Mouse (Mus musculus) hindbrain, embryonic 16.5 days (tissue): Measurements from ENCODE around the gene Ift122. TPM values are rescaled to one million over a fixed set of nuclear protein-coding genes. Genes with fewer than 3 reads are reported as not detected.

Experiments
- ATAC-seq: fragments of 200-750 bp; cut with Nextera tagmentation; 2 replicates; pipeline ENCODE4 v1.8.0; 2017; ENCODE audit warnings: moderate TSS enrichment, moderate library complexity
- H3K27ac ChIP-seq: fragments of 300-500 bp; sonication (generic); 2 replicates; pipeline ENCODE4 v1.5.1; 2014; ENCODE audit warnings: low read depth, mild to moderate bottlenecking, control low read depth, low read length, moderate library complexity
- H3K27me3 ChIP-seq: fragments of 300-500 bp; sonication (generic); replicated peaks from 2 replicates; pipeline ENCODE4 v1.6.1; 2014; ENCODE audit warnings: low read length; ENCODE audit not compliant: control insufficient read depth, insufficient read depth
- H3K36me3 ChIP-seq: fragments of 300-500 bp; sonication (generic); 2 replicates; pipeline ENCODE4 v1.6.1; 2014; ENCODE audit warnings: mild to moderate bottlenecking, low read length, moderate library complexity, mixed read lengths; ENCODE audit not compliant: control insufficient read depth, insufficient read depth
- H3K4me1 ChIP-seq: fragments of 300-500 bp; sonication (generic); 2 replicates; pipeline ENCODE4 v1.6.1; 2014; ENCODE audit warnings: low read depth, low read length; ENCODE audit not compliant: control insufficient read depth, insufficient read depth
- H3K4me2 ChIP-seq: fragments of 300-500 bp; sonication (generic); 2 replicates; pipeline ENCODE4 v1.6.1; 2014; ENCODE audit warnings: mild to moderate bottlenecking, low read length, control low read depth, moderate library complexity
- H3K4me3 ChIP-seq: fragments of 300-500 bp; sonication (generic); 2 replicates; pipeline ENCODE4 v1.5.1; 2014; ENCODE audit warnings: mild to moderate bottlenecking, low read length, control low read depth, moderate library complexity
- H3K9ac ChIP-seq: fragments of 300-500 bp; sonication (generic); 2 replicates; pipeline ENCODE4 v1.6.1; 2014; ENCODE audit warnings: low read depth, mild to moderate bottlenecking, control low read depth, low read length, moderate library complexity
- H3K9me3 ChIP-seq: fragments of 300-500 bp; sonication (generic); 2 replicates; pipeline ENCODE4 v1.6.1; 2014; ENCODE audit warnings: mild to moderate bottlenecking, low read length, moderate library complexity; ENCODE audit not compliant: control insufficient read depth
- WGBS: fragments of 180-500 bp; shearing (Covaris S2); extraction: QIAGEN DNeasy Blood & Tissue Kit; methylation state at CpG from one replicate; pipeline ENCODE4 v1.1.7; 2014; 5-methylcytosine and 5-hydroxymethylcytosine counted together
- polyA plus RNA-seq: library from polyadenylated mRNA; unstranded; fragments of >200 nt; fragmentation: Nextera tagmentation; extraction: Ambion mirVana; gene quantifications from 2 replicates; pipeline ENCODE4 v1.2.1, GENCODE M21; 2015

Gene Ift122
- polyA plus RNA-seq, 1 experiment from 2014 or later = 31.4 TPM

DNA sequence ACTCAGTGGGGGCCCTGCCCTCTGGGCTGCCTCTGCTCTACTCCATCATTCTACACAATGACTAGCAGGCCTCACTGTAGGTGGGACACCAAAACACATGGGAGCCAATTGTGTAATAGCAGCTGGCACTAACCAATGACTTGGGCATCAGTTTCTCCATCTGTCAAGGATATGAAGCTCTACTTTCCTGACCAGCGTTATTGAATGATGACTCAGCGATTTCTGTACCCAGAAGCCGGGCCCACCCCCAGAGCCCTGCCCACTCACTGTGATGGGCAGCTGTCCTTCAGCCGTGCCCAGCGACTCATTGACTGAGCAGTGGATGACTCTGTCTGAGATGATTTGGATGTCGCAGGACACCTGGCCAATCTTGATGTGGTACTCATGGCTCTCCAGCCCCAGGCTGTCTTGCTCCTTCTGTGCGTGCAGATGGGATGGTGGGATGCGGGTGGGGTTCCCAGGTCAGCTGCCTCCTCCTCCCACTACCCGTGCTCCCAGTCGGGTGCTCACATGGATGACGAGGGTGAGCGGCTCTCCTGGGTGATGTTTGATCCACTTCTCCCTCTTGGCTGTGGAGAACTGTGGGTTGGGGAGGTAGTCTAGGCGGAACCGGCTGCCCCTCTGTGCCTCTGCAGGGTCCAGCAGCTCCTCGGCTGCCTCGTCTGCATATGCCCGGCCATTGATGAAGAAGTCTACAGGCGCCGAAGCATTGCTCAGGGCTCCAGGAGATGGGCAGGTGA, 113.1 kb downstream of the Ift122 start:
- Histone ChIP-seq H3K9me3 (no peaks in the 10 kb centered on the region), H3K4me1 (peaks cover 2% of the 10 kb centered on the region; the same call in 1 of the 2 replicates), H3K27me3 (no peaks in the 10 kb centered on the region), H3K4me2 (no peak overlapping the region), H3K9ac (no peak overlapping the region), H3K4me3 (no peak overlapping the region), H3K36me3 (no peaks in the 10 kb centered on the region), H3K27ac (no peak overlapping the region)
- ATAC-seq = no peak
- 94% methylated on average over 19 of the region's 19 CpGs for WGBS

- H3K27me3 ChIP-seq = no peaks in the 10 kb centered on the region
- no peak overlapping the region for H3K9ac ChIP-seq
- H3K9me3 ChIP-seq = no peaks in the 10 kb centered on the region
- H3K36me3 ChIP-seq = no peaks in the 10 kb centered on the region
- WGBS = 89% methylated on average over 15 of the region's 15 CpGs
- H3K4me2 ChIP-seq = no peak overlapping the region
- no peak overlapping the region for H3K27ac ChIP-seq
- no peak overlapping the region for H3K4me3 ChIP-seq
- ATAC-seq = no peak
- H3K4me1 ChIP-seq = peaks cover 6% of the 10 kb centered on the region; the same call in 1 of the 2 replicates
Measured at GRCm38 (mm10) chr6:115967291-115967880, 114.1 kb downstream of the Ift122 start.

DNA sequence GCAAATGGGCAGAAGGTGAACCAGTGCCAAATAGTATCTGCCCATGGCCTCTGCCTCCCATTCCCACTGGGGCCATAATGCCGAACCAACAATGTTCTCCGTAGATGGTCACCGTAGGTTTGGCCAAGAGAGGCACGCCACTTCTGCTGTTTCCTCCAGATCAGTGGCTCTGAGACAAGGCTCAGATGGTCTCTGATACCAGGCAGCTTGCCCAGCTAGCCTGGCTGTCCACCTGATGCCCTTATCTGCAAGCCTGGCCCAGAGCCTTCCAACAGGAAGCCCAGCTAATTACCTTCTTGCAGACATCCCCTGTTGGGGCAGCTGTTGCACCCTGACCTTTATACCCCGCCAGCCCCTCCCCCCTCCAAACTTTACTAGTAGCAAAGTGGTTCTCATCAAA, 114.8 kb downstream of the Ift122 start:
- peak; percentile 10; the same call in 1 of the 2 replicates for ATAC-seq
- no peaks in the 10 kb centered on the region for H3K9me3 ChIP-seq
- peaks cover 7% of the 10 kb centered on the region; the same call in 1 of the 2 replicates for H3K4me1 ChIP-seq
- H3K27me3 ChIP-seq = no peaks in the 10 kb centered on the region
- WGBS = 65% methylated on average over 5 of the region's 5 CpGs
- H3K4me2 ChIP-seq = no peak overlapping the region
- H3K9ac ChIP-seq = no peak overlapping the region
- H3K4me3 ChIP-seq = no peak overlapping the region
- H3K27ac ChIP-seq = peak overlapping the region; percentile 9; the same call in 1 of the 2 replicates
- no peaks in the 10 kb centered on the region for H3K36me3 ChIP-seq

DNA sequence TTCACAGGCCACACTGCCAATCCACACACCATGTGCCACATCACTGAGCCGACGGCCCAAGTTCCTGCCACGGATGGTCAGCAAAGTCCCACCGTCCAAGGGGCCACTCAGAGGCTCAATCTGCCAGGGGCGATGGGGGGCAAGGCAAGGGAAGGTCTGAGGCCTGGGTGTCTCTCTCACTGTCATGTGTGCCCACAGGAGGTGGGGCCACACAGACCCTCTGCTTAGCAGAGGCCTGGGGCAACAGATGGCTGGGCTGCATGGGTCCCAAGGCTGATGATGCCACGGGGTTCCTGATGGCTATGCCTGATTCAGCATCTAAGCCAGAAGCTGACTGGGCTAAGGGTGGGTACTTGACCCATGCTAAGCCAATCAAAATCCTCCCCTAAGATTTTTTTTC, 115.4 kb downstream of the Ift122 start:
- Histone ChIP-seq H3K4me2 (no peak overlapping the region), H3K27ac (peak overlapping the region; percentile 31; the same call in 1 of the 2 replicates), H3K36me3 (no peaks in the 10 kb centered on the region), H3K9ac (no peak overlapping the region), H3K4me1 (peaks cover 9% of the 10 kb centered on the region; the same call in 1 of the 2 replicates), H3K4me3 (no peak overlapping the region), H3K9me3 (no peaks in the 10 kb centered on the region), H3K27me3 (no peaks in the 10 kb centered on the region)
- 65% methylated on average over 6 of the region's 6 CpGs for WGBS
- ATAC-seq = peak; percentile 51

DNA sequence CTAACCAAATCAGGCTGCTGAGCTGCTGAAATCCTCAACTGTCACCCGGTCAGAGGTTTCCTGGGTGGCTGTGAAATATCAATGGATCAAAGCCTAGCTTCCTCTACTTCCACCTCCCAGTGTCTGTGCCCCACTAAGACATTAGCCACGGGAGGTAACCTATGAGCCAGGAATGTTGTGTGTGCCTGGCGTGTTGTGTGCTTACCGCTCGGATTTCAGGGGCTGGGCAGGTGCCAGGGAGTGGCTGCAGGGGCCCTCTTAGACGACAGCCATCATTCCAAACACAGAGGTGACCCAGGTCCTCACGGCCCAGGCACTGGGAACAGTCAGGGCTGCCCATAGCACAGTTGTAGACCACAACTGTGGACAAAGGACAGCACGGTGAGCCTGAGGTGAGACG, 115.8 kb downstream of the Ift122 start:
- no peak overlapping the region for H3K27ac ChIP-seq
- ATAC-seq = no peak
- H3K9me3 ChIP-seq = no peaks in the 10 kb centered on the region
- H3K36me3 ChIP-seq = no peaks in the 10 kb centered on the region
- H3K4me1 ChIP-seq = peaks cover 13% of the 10 kb centered on the region; the same call in 1 of the 2 replicates
- H3K9ac ChIP-seq = no peak overlapping the region
- WGBS = 72% methylated on average over 9 of the region's 9 CpGs
- no peaks in the 10 kb centered on the region for H3K27me3 ChIP-seq
- no peak overlapping the region for H3K4me2 ChIP-seq
- no peak overlapping the region for H3K4me3 ChIP-seq

GRCm38 (mm10) chr6:115969952-115970351, 116.7 kb downstream of the Ift122 start:
- no peak overlapping the region for H3K4me3 ChIP-seq
- ATAC-seq = no peak
- no peaks in the 10 kb centered on the region for H3K9me3 ChIP-seq
- no peaks in the 10 kb centered on the region for H3K27me3 ChIP-seq
- 56% methylated on average over 3 of the region's 6 CpGs for WGBS
- H3K27ac ChIP-seq = no peak overlapping the region
- H3K4me2 ChIP-seq = no peak overlapping the region
- H3K36me3 ChIP-seq = no peaks in the 10 kb centered on the region
- H3K9ac ChIP-seq = no peak overlapping the region
- peaks cover 14% of the 10 kb centered on the region; the same call in 1 of the 2 replicates for H3K4me1 ChIP-seq

DNA sequence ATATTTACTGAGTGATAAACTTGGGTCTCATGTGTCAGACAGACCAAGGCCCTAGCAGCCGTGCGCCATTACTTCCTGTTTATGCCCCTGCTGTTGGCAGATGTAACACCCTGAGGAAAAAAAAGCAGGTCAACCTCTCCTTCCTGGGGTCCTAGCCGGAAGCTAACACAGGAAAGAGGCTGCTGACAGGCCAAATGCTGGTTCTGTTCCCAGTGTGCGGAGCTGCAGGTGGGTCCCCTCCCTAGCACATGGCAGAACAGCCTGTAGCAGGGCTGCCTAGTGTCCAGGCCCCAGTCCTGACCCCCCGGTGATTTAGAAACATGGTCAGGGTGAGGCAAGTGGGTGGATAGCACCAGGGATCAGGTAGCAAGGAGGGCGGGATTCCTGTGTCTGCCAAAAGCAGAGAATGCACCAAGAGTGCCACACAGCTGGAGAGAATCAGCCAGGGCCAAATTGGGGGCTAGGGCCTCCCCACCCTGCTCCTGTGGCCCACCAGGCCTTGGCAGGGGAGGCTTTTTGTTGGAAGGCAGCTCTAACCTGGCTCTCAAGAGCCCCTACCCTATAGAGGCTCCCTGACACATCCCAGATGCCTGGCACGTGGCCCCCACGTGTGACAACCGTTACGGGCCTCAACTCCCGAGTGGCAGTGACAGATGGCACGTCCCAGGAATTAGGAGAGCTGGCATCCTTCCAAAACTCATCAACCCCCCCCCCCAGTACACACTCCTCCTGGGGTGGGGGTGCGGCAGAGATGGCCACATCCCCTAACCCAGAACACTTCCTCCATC, 118.2 kb downstream of the Ift122 start:
- no peak overlapping the region for H3K4me2 ChIP-seq
- 0 out of 2 replicates have a peak, but pooled peaks have one; percentile 22 for ATAC-seq
- no peaks in the 10 kb centered on the region for H3K9me3 ChIP-seq
- no peaks in the 10 kb centered on the region for H3K36me3 ChIP-seq
- no peak overlapping the region for H3K27ac ChIP-seq
- no peak overlapping the region for H3K4me3 ChIP-seq
- no peak overlapping the region for H3K9ac ChIP-seq
- no peaks in the 10 kb centered on the region for H3K27me3 ChIP-seq
- 37% methylated on average over 13 of the region's 13 CpGs for WGBS
- H3K4me1 ChIP-seq = peaks cover 14% of the 10 kb centered on the region; the same call in 1 of the 2 replicates

GRCm38 (mm10) chr6:115972083-115972764, 119.0 kb downstream of the Ift122 start:
- H3K36me3 ChIP-seq = no peaks in the 10 kb centered on the region
- H3K9me3 ChIP-seq = no peaks in the 10 kb centered on the region
- no peak overlapping the region for H3K4me2 ChIP-seq
- peaks cover 14% of the 10 kb centered on the region; the same call in 1 of the 2 replicates for H3K4me1 ChIP-seq
- no peak overlapping the region for H3K27ac ChIP-seq
- H3K4me3 ChIP-seq = no peak overlapping the region
- no peak overlapping the region for H3K9ac ChIP-seq
- peak; percentile 12; the same call in 1 of the 2 replicates for ATAC-seq
- WGBS = 75% methylated on average over 7 of the region's 7 CpGs
- H3K27me3 ChIP-seq = no peaks in the 10 kb centered on the region
